Mouse (Mus musculus) megakaryocyte, embryonic 14.5 days (primary cell): ENCODE results near the gene Gm10153. TPM values are rescaled to one million over a fixed set of nuclear protein-coding genes. Genes with fewer than 3 reads are reported as not detected.
"Not testable (repeated sequence)": the region's sequence is repeated elsewhere in the genome, so short reads cannot be mapped to it uniquely, and the experiment has no call there.

Experiments
- H3K27me3 ChIP-seq: replicated peaks from 2 replicates; pipeline ENCODE3; 2012; ENCODE audit warnings: inconsistent platforms
- H3K36me3 ChIP-seq: replicated peaks from 2 replicates; pipeline ENCODE3; 2012; ENCODE audit warnings: low read length, inconsistent platforms, mixed read lengths
- H3K4me1 ChIP-seq: 2 replicates; pipeline ENCODE4 v1.6.1; 2012; ENCODE audit warnings: inconsistent platforms
- H3K4me3 ChIP-seq: replicated peaks from 2 replicates; pipeline ENCODE3; 2012; ENCODE audit warnings: moderate library complexity, mild to moderate bottlenecking, inconsistent platforms
- H3K9me3 ChIP-seq: 2 replicates; pipeline ENCODE4 v1.6.1; 2012; ENCODE audit warnings: inconsistent platforms
- FLI1 ChIP-seq: IDR thresholded peaks from 2 replicates; pipeline ENCODE4 v1.6.1; 2012; ENCODE audit warnings: low read length, inconsistent platforms, mixed read lengths
- GATA1 ChIP-seq: IDR thresholded peaks from 3 replicates; pipeline ENCODE4 v1.6.1; 2012; ENCODE audit warnings: mixed read lengths, low read length, inconsistent platforms, borderline replicate concordance
- polyA plus RNA-seq: library from polyadenylated mRNA; stranded (reverse); fragments of >175 nt; gene quantifications from 2 replicates; pipeline ENCODE4 v1.2.3, GENCODE M21; 2012; ENCODE audit warnings: low replicate concordance; ENCODE audit not compliant: insufficient read depth

The Gm10153 gene
- not detected in 2 replicates for polyA plus RNA-seq

- no peak for TF ChIP-seq GATA1
- no peak for TF ChIP-seq FLI1
- peaks cover 11% of the 10 kb centered on the region; the same call in 1 of the 2 replicates for H3K9me3 ChIP-seq
Observed at GRCm38 (mm10) chr7:142190289-142190688, at the start of gene Gm10153. Gene Gm10153, minus strand, starts transcription at chr7:142190389.

GRCm38 (mm10) chr7:142231540-142231939, 41.4 kb upstream of the Gm10153 start:
- H3K27me3 ChIP-seq = peaks cover 24% of the 10 kb centered on the region
- no peaks in the 10 kb centered on the region for H3K36me3 ChIP-seq
- TF ChIP-seq GATA1 (no peak), FLI1 (no peak)
- H3K9me3 ChIP-seq = peaks cover 26% of the 10 kb centered on the region
- no peak overlapping the region for H3K4me3 ChIP-seq
- H3K4me1 ChIP-seq = no peaks in the 10 kb centered on the region

More at GRCm38 (mm10) chr7:142190289-142190688, at the start of gene Gm10153:
- no peak within 1 kb of the TSS for H3K4me3 ChIP-seq
- H3K4me1 ChIP-seq = no peaks in the 10 kb centered on the region
- peaks cover 25% of the 10 kb centered on the region for H3K27me3 ChIP-seq
- H3K36me3 ChIP-seq = no peaks in the 10 kb centered on the region

GRCm38 (mm10) chr7:142229871-142230270, 39.7 kb upstream of the Gm10153 start, which contains the start of gene Krtap5-5:
Gene Krtap5-5, minus strand, starts transcription at chr7:142229971.
- not testable (repeated sequence) for H3K9me3 ChIP-seq, H3K4me3 ChIP-seq, H3K4me1 ChIP-seq, H3K36me3 ChIP-seq
- peaks cover 26% of the 10 kb centered on the region for H3K27me3 ChIP-seq

- no peak for TF ChIP-seq GATA1
- no peak for TF ChIP-seq FLI1
- Histone ChIP-seq H3K9me3 (peaks cover 29% of the 10 kb centered on the region), H3K4me3 (no peak overlapping the region), H3K36me3 (no peaks in the 10 kb centered on the region), H3K27me3 (peaks cover 24% of the 10 kb centered on the region), H3K4me1 (no peaks in the 10 kb centered on the region)
Observed at GRCm38 (mm10) chr7:142224518-142224917, 34.3 kb upstream of the Gm10153 start.

- not testable (repeated sequence) for H3K4me3 ChIP-seq, H3K9me3 ChIP-seq, H3K4me1 ChIP-seq, H3K36me3 ChIP-seq
- peaks cover 34% of the 10 kb centered on the region for H3K27me3 ChIP-seq
Observed at GRCm38 (mm10) chr7:142212136-142212535, 21.9 kb upstream of the Gm10153 start.

GRCm38 (mm10) chr7:142211559-142211958, 21.4 kb upstream of the Gm10153 start, which contains the start of gene Gm7579:
Gene Gm7579, plus strand, starts transcription at chr7:142211859.
- TF ChIP-seq GATA1 (no peak), FLI1 (no peak)
- Histone ChIP-seq H3K4me3 (no peak within 1 kb of the TSS), H3K9me3 (no peaks in the 10 kb centered on the region), H3K27me3 (peaks cover 34% of the 10 kb centered on the region), H3K36me3 (no peaks in the 10 kb centered on the region), H3K4me1 (no peaks in the 10 kb centered on the region)

- H3K4me1 ChIP-seq, H3K4me3 ChIP-seq, H3K36me3 ChIP-seq, H3K9me3 ChIP-seq: not testable (repeated sequence)
- H3K27me3 ChIP-seq = peaks cover 38% of the 10 kb centered on the region
Observed at GRCm38 (mm10) chr7:142206891-142207290, 16.7 kb upstream of the Gm10153 start.

- TF ChIP-seq FLI1 (no peak), GATA1 (no peak)
- H3K27me3 ChIP-seq = peaks cover 39% of the 10 kb centered on the region
Observed at GRCm38 (mm10) chr7:142205488-142205887, 15.3 kb upstream of the Gm10153 start.

GRCm38 (mm10) chr7:142201064-142201463, 10.9 kb upstream of the Gm10153 start, which contains the start of gene Krtap5-3:
Gene Krtap5-3, plus strand, starts transcription at chr7:142201364.
- peaks cover 20% of the 10 kb centered on the region for H3K9me3 ChIP-seq
- H3K4me3 ChIP-seq = no peak within 1 kb of the TSS
- H3K4me1 ChIP-seq = no peaks in the 10 kb centered on the region
- H3K36me3 ChIP-seq = no peaks in the 10 kb centered on the region
- peaks cover 32% of the 10 kb centered on the region for H3K27me3 ChIP-seq
- TF ChIP-seq GATA1 = no peak
- TF ChIP-seq FLI1 = no peak

More at GRCm38 (mm10) chr7:142205488-142205887, 15.3 kb upstream of the Gm10153 start:
- H3K9me3 ChIP-seq = peaks cover 11% of the 10 kb centered on the region
- no peak overlapping the region for H3K4me3 ChIP-seq
- no peaks in the 10 kb centered on the region for H3K36me3 ChIP-seq
- no peaks in the 10 kb centered on the region for H3K4me1 ChIP-seq

- no peaks in the 10 kb centered on the region for H3K4me1 ChIP-seq
- no peak for TF ChIP-seq FLI1
- TF ChIP-seq GATA1 = no peak
- peaks cover 23% of the 10 kb centered on the region for H3K27me3 ChIP-seq
- peaks cover 32% of the 10 kb centered on the region for H3K9me3 ChIP-seq
- no peak overlapping the region for H3K4me3 ChIP-seq
- no peaks in the 10 kb centered on the region for H3K36me3 ChIP-seq
Observed at GRCm38 (mm10) chr7:142198748-142199147, 8.6 kb upstream of the Gm10153 start.

GRCm38 (mm10) chr7:142188156-142188555, 2.0 kb downstream of the Gm10153 start:
- TF ChIP-seq GATA1 = no peak
- TF ChIP-seq FLI1 = no peak
- peaks cover 29% of the 10 kb centered on the region for H3K27me3 ChIP-seq
- H3K9me3 ChIP-seq = no peaks in the 10 kb centered on the region
- no peaks in the 10 kb centered on the region for H3K4me1 ChIP-seq
- H3K4me3 ChIP-seq = no peak overlapping the region
- H3K36me3 ChIP-seq = no peaks in the 10 kb centered on the region
